Comparison of ENCODE assay signal across 8 mouse cellular contexts in genomic region chr10:95415533-95416360, GRCm38 (mm10). TPM values are rescaled to one million over a fixed set of nuclear protein-coding genes. Genes with fewer than 3 reads are reported as not detected.
DNase-seq lines count a peak whose midpoint lies in the region; ATAC-seq and TF ChIP-seq lines count a peak whose summit lies in the region.

No protein-coding gene starts in this region.

- H3K9ac ChIP-seq in ES-E14 (ENCODE audit: insufficient read depth, low read depth, low read length, poor library complexity, severe bottlenecking), result peak overlapping the region; percentile 95
- H3K9ac ChIP-seq in forebrain, embryonic 12.5 days, result peak overlapping the region; percentile 82
- peak overlapping the region; percentile 92 for H3K9ac ChIP-seq in lung, embryonic 16.5 days (ENCODE audit: low read length)

- H3K27ac ChIP-seq in ES-E14 (ENCODE audit: insufficient read depth, low read depth, low read length, poor library complexity, severe bottlenecking), result peak overlapping the region; percentile 98
- no peak overlapping the region for H3K27ac ChIP-seq in bone marrow, adult 2 months (ENCODE audit: control insufficient read depth, insufficient read depth, low read depth, low read length, poor library complexity)
- H3K27ac ChIP-seq in forebrain, embryonic 12.5 days, result peak overlapping the region; percentile 90
- peak overlapping the region; percentile 96 for H3K27ac ChIP-seq in lung, embryonic 16.5 days (ENCODE audit: low read length)

- H3K4me3 ChIP-seq in ES-E14 (ENCODE audit: insufficient read depth in 1 of 2, low read depth in 1 of 2, low read length in 2 of 2, poor library complexity in 1 of 2, severe bottlenecking in 1 of 2), result peak overlapping the region; percentile 85 to 95
- H3K4me3 ChIP-seq in bone marrow, adult 2 months (replicated peaks; ENCODE audit: control insufficient read depth, low read depth, low read length), result peak overlapping the region; percentile 9
- peak overlapping the region; percentile 74 for H3K4me3 ChIP-seq in forebrain, embryonic 12.5 days (replicated peaks)
- H3K4me3 ChIP-seq in lung, embryonic 16.5 days (ENCODE audit: low read length), result peak overlapping the region; percentile 85

- peaks cover 18% of the 10 kb centered on the region for H3K36me3 ChIP-seq in ES-E14 (ENCODE audit: control insufficient read depth, insufficient read depth, low read length, poor library complexity, severe bottlenecking)
- peaks cover 4% of the 10 kb centered on the region; the same call in 1 of the 2 replicates for H3K36me3 ChIP-seq in forebrain, embryonic 12.5 days (replicated peaks)
- no peaks in the 10 kb centered on the region for H3K36me3 ChIP-seq in lung, embryonic 16.5 days (ENCODE audit: control insufficient read depth, insufficient read depth, low read length)

- no peak; the same call in 1 of the 2 replicates for TF ChIP-seq POLR2A in bone marrow, adult 2 months (IDR thresholded peaks at IDR 0.05; ENCODE audit: borderline replicate concordance, control insufficient read depth, low read depth, low read length)

- peaks cover 20% of the 10 kb centered on the region for H3K27me3 ChIP-seq in forebrain, embryonic 12.5 days
- H3K27me3 ChIP-seq in lung, embryonic 16.5 days (ENCODE audit: control insufficient read depth, insufficient read depth, low read depth, low read length), result no peaks in the 10 kb centered on the region

- in situ Hi-C loops in ES-E14 (cut with MboI; ENCODE audit: low sequenced_read_pairs in 2 of 2, unreplicated experiment in 2 of 2), result no loop called here

- ATAC-seq in forebrain, embryonic 12.5 days (ENCODE audit: low FRiP score), result peak; percentile 28
- peak; percentile 19 for ATAC-seq in lung, embryonic 16.5 days (ENCODE audit: low read depth)

- H3K4me1 ChIP-seq in ES-E14 (ENCODE audit: control insufficient read depth in 2 of 2, insufficient read depth in 2 of 2, low read length in 2 of 2, poor library complexity in 1 of 2), result peaks cover 0 to 7% of the 10 kb centered on the region in 2 experiments; a peak in 3 of 4 replicates
- H3K4me1 ChIP-seq in bone marrow, adult 2 months (ENCODE audit: control insufficient read depth, insufficient read depth, low read length), result no peaks in the 10 kb centered on the region
- peaks cover 26% of the 10 kb centered on the region for H3K4me1 ChIP-seq in forebrain, embryonic 12.5 days
- peaks cover 4% of the 10 kb centered on the region for H3K4me1 ChIP-seq in lung, embryonic 16.5 days (replicated peaks; ENCODE audit: control insufficient read depth, insufficient read depth, low read length)

- intact Hi-C loops in heart, postnatal 10 days (cut with DNase I), result loop anchor here (1.0 to 5.0 kb wide), 6 partner anchors 19 to 273 kb away; no protein-coding TSS in a partner anchor

- no peaks in the 10 kb centered on the region for H3K9me3 ChIP-seq in ES-E14 (ENCODE audit: control insufficient read depth, insufficient read depth, low read depth, low read length)
- no peaks in the 10 kb centered on the region for H3K9me3 ChIP-seq in forebrain, embryonic 12.5 days
- H3K9me3 ChIP-seq in lung, embryonic 16.5 days (ENCODE audit: control insufficient read depth, low read length), result no peaks in the 10 kb centered on the region

- peak; percentile 92 for DNase-seq in ES-E14 (ENCODE audit: low read depth, low spot score)
- peak; percentile 73 to 77 for DNase-seq in heart, postnatal 10 days
- DNase-seq in kidney, postnatal 4 days, result peak; percentile 68 to 82
- DNase-seq in retina, embryonic 14.5 days (ENCODE audit: low spot score), result peak; percentile 70
- DNase-seq in urinary bladder, postnatal 25 days (ENCODE audit: low spot score), result peak; percentile 38

- under 1% methylated on average over 65 of the region's 65 CpGs for WGBS in bone marrow, adult 2 months
- WGBS in forebrain, embryonic 12.5 days, result under 1% methylated on average over 56 of the region's 65 CpGs
- under 1% methylated on average over 62 of the region's 65 CpGs for WGBS in lung, embryonic 16.5 days

- peak overlapping the region; percentile 96 for H3K4me2 ChIP-seq in forebrain, embryonic 12.5 days
- H3K4me2 ChIP-seq in lung, embryonic 16.5 days (ENCODE audit: low read depth, low read length), result peak overlapping the region; percentile 99

- no peak for TF ChIP-seq CTCF in bone marrow, adult 2 months (IDR thresholded peaks at IDR 0.05; ENCODE audit: control insufficient read depth, insufficient read depth, low read length)

TF ChIP-seq in ES-E14, 5 proteins besides CTCF, POLR2A, EP300 and RAD21:
- TF ChIP-seq MAFK (IDR thresholded peaks at IDR 0.05; ENCODE audit: insufficient read depth, low read depth, low read length), result no peak
- no peak for TF ChIP-seq ZNF384 (IDR thresholded peaks at IDR 0.05; ENCODE audit: low read depth, low read length)
- TF ChIP-seq ZC3H11A (IDR thresholded peaks at IDR 0.05; ENCODE audit: borderline replicate concordance, low read depth, low read length), result no peak
- TF ChIP-seq HCFC1 (IDR thresholded peaks at IDR 0.05; ENCODE audit: borderline replicate concordance, insufficient read depth, low read length), result no peak
- no peak for TF ChIP-seq CHD2 (IDR thresholded peaks at IDR 0.05; ENCODE audit: low read depth, low read length)

RNA-seq across cellular contexts. Expression of gene Socs2, which starts 1.2 kb away (rescaled TPM):
- 46.3 and 102 TPM in 2 replicates for total RNA-seq in ES-E14 (2012; rRNA removed)
- polyA plus RNA-seq in bone marrow, adult 2 months (2011; ENCODE audit: insufficient read depth, insufficient read length, low replicate concordance, missing spikeins), result 7.1 and 22.7 TPM in 2 replicates
- 73.4 and 74.1 TPM in 2 replicates for polyA plus RNA-seq in forebrain, embryonic 12.5 days (2016; fragmentation: Nextera tagmentation; extraction: Ambion mirVana)
- 100 to 1,000 TPM; 127 to 133 TPM for total RNA-seq in heart, postnatal 10 days (2021)
- polyA plus RNA-seq in lung, embryonic 16.5 days (2015; fragmentation: Nextera tagmentation; extraction: Ambion mirVana), result 90.3 and 93.1 TPM in 2 replicates

Comparison
In these comparisons a context has a peak if more than half of its experiments do, and no peak if none do; other contexts are left out.
1. DNase-seq: peak in every context shown above with its lines; median percentile 92 in ES-E14; 75 in heart, postnatal 10 days; 75 in kidney, postnatal 4 days; 70 in retina, embryonic 14.5 days; 38 in urinary bladder, postnatal 25 days.
2. H3K4me3 ChIP-seq: peak in every context shown above with its lines; median percentile 90 in ES-E14; 85 in lung, embryonic 16.5 days; 74 in forebrain, embryonic 12.5 days; 9 in bone marrow, adult 2 months.